Mouse (Mus musculus) kidney, adult 2 months (tissue): ENCODE data around the gene Snx32.

ENCODE experiments used
- CTCF ChIP-seq: fragments of 200-500 bp; conservative IDR thresholded peaks from 2 replicates; pipeline ENCODE4 v1.5.1; 2011; ENCODE audit warnings: low read depth, mild to moderate bottlenecking, control low read depth, low read length, moderate library complexity, mixed read lengths; ENCODE audit not compliant: insufficient read depth, insufficient read length
- POLR2A ChIP-seq: fragments of 200-500 bp; IDR thresholded peaks from one replicate; pipeline ENCODE4 v1.6.1; 2011; ENCODE audit warnings: low read depth, low read length, control low read depth

- TF ChIP-seq CTCF: no peak
- no peak for TF ChIP-seq POLR2A
Measured at GRCm38 (mm10) chr19:5459019-5459418, 51.3 kb downstream of the Snx32 start.
